Mouse (Mus musculus): ENCODE measurements at regions not wholly inside any gene's neighbourhood (a gene's known extent, or its start where the extent isn't known, plus 50 kb on each side); places are given as distances from the start of the nearest gene placed in this dataset.
A peak's percentile ranks its signal among the peaks of the same experiment; 100 is the strongest.

- DNase-seq = no peak
Measured at GRCm38 (mm10) chr16:95873297-95873696, 117.5 kb downstream of the Psmg1 start.

GRCm38 (mm10) chr16:95872436-95872835, 118.3 kb downstream of the Psmg1 start:
- peak; percentile 44 for DNase-seq

- no peak for DNase-seq
Measured at GRCm38 (mm10) chr16:95870291-95870690, 120.5 kb downstream of the Psmg1 start.

- DNase-seq = no peak
Measured at GRCm38 (mm10) chr16:95869501-95869900, 121.3 kb downstream of the Psmg1 start.

- DNase-seq = no peak
Measured at GRCm38 (mm10) chr16:95868896-95869295, 121.9 kb downstream of the Psmg1 start.

- no peak for DNase-seq
Measured at GRCm38 (mm10) chr16:95867516-95867915, 123.2 kb downstream of the Psmg1 start.

- DNase-seq = no peak
Measured at GRCm38 (mm10) chr16:95866866-95867420, 123.8 kb downstream of the Psmg1 start.

- DNase-seq = no peak
Measured at GRCm38 (mm10) chr16:95865603-95866002, 125.2 kb downstream of the Psmg1 start.

GRCm38 (mm10) chr16:95864646-95865045, 126.1 kb downstream of the Psmg1 start:
- DNase-seq = no peak

GRCm38 (mm10) chr16:95864106-95864505, 126.7 kb downstream of the Psmg1 start:
- DNase-seq = no peak

- DNase-seq = no peak
Measured at GRCm38 (mm10) chr16:95863565-95863964, 127.2 kb downstream of the Psmg1 start.

- DNase-seq = peak; percentile 48
Measured at GRCm38 (mm10) chr16:95862621-95863020, 128.1 kb downstream of the Psmg1 start.

- DNase-seq = peak; percentile 87
Measured at GRCm38 (mm10) chr16:95861231-95861690, 129.5 kb downstream of the Psmg1 start.

GRCm38 (mm10) chr16:95860810-95861209, 129.9 kb downstream of the Psmg1 start:
- DNase-seq = no peak

GRCm38 (mm10) chr16:95860111-95860510, 130.6 kb downstream of the Psmg1 start:
- no peak for DNase-seq

- DNase-seq = no peak
Measured at GRCm38 (mm10) chr16:95857403-95857802, 133.4 kb downstream of the Psmg1 start.

GRCm38 (mm10) chr16:95855230-95855629, 135.5 kb downstream of the Psmg1 start:
- DNase-seq = peak; percentile 62

- DNase-seq = no peak
Measured at GRCm38 (mm10) chr16:95851907-95852306, 138.9 kb downstream of the Psmg1 start.

- no peak for DNase-seq
Measured at GRCm38 (mm10) chr16:95848555-95849082, 142.1 kb downstream of the Psmg1 start.

- no peak for DNase-seq
Measured at GRCm38 (mm10) chr16:95847765-95848483, 142.8 kb downstream of the Psmg1 start.

- DNase-seq = no peak
Measured at GRCm38 (mm10) chr16:95845323-95845860, 143.5 kb downstream of the Ets2 start.

GRCm38 (mm10) chr16:95844691-95845090, 142.8 kb downstream of the Ets2 start:
- DNase-seq = no peak

- DNase-seq = no peak
Measured at GRCm38 (mm10) chr16:95842766-95843165, 140.9 kb downstream of the Ets2 start.
